Mouse (Mus musculus) layer of hippocampus, adult 8-10 months (tissue): Measurements from ENCODE around the gene Nmrk2. TPM values are rescaled to one million over a fixed set of nuclear protein-coding genes. Genes with fewer than 3 reads are reported as not detected.
"Not testable (repeated sequence)": the region's sequence is repeated elsewhere in the genome, so short reads cannot be mapped to it uniquely, and the experiment has no call there.

Experiments used
- DNase-seq, 2 experiments: peaks; one replicate each; pipeline ENCODE4 v3.0.0; 2022; ENCODE audit warnings: low spot score in 2 of 2
- total RNA-seq, 4 experiments: library from RNA; stranded (reverse); gene quantifications; 2 replicates each; pipeline ENCODE4 v1.2.4; 2022

The Nmrk2 gene
- total RNA-seq, 4 experiments from 2014 or later = 0.57 TPM; not detected in 3

- no peak for DNase-seq
Measured at GRCm38 (mm10) chr10:81187161-81187560, 14.7 kb downstream of the Nmrk2 start.

- DNase-seq = no peak
Measured at GRCm38 (mm10) chr10:81184765-81185164, 17.1 kb downstream of the Nmrk2 start.

- DNase-seq = no peak
Measured at GRCm38 (mm10) chr10:81183805-81184204, 18.0 kb downstream of the Nmrk2 start, which contains the start of gene 4930442H23Rik. Gene 4930442H23Rik (minus strand): TSS chr10:81183849.

GRCm38 (mm10) chr10:81182336-81183333 is 19.2 kb downstream of the Nmrk2 start, which contains the start of gene Dapk3:
Gene Dapk3 (plus strand): TSS chr10:81183005.
- peak; percentile 99 for DNase-seq

- DNase-seq = not testable (repeated sequence)
Measured at GRCm38 (mm10) chr10:81181860-81182259, 20.0 kb downstream of the Nmrk2 start.

GRCm38 (mm10) chr10:81180946-81181345 is 20.9 kb downstream of the Nmrk2 start:
- DNase-seq = no peak

GRCm38 (mm10) chr10:81179451-81180342 is 22.2 kb downstream of the Nmrk2 start:
- DNase-seq = no peak

- no peak for DNase-seq
Measured at GRCm38 (mm10) chr10:81178927-81179326, 22.9 kb downstream of the Nmrk2 start.

GRCm38 (mm10) chr10:81177958-81178712 is 23.7 kb downstream of the Nmrk2 start:
- DNase-seq = no peak

- no peak for DNase-seq
Measured at GRCm38 (mm10) chr10:81177491-81177925, 24.3 kb downstream of the Nmrk2 start.

- peak; percentile 95 to 99 for DNase-seq
Measured at GRCm38 (mm10) chr10:81176466-81177271, 25.2 kb downstream of the Nmrk2 start, which contains the start of gene Eef2. Gene Eef2 (plus strand): TSS chr10:81176631.

- DNase-seq = no peak
Measured at GRCm38 (mm10) chr10:81175936-81176465, 25.9 kb downstream of the Nmrk2 start.

GRCm38 (mm10) chr10:81175345-81175701 is 26.5 kb downstream of the Nmrk2 start:
- DNase-seq = not testable (repeated sequence)

GRCm38 (mm10) chr10:81174617-81175344 is 27.1 kb downstream of the Nmrk2 start:
- DNase-seq = peak; percentile 81 to 91

GRCm38 (mm10) chr10:81173132-81173531 is 28.7 kb downstream of the Nmrk2 start:
- DNase-seq = peak in 1 of 2 experiments; percentile 84

GRCm38 (mm10) chr10:81169411-81169900 is 32.4 kb downstream of the Nmrk2 start:
- DNase-seq = not testable (repeated sequence)

- peak in 1 of 2 experiments; percentile 74 for DNase-seq
Measured at GRCm38 (mm10) chr10:81168521-81169244, 33.2 kb downstream of the Nmrk2 start.

GRCm38 (mm10) chr10:81168087-81168431 is 33.8 kb downstream of the Nmrk2 start:
- DNase-seq = no peak
